Mouse (Mus musculus): ENCODE measurements around the gene Tmem106a. TPM values are rescaled to one million over a fixed set of nuclear protein-coding genes. Genes with fewer than 3 reads are reported as not detected.
A peak's percentile ranks its signal among the peaks of the same experiment; 100 is the strongest.

Gene Tmem106a
- 4.0 and 4.5 TPM in 2 replicates for polyA plus RNA-seq (2016; fragmentation: Nextera tagmentation; extraction: Ambion mirVana)

DNA sequence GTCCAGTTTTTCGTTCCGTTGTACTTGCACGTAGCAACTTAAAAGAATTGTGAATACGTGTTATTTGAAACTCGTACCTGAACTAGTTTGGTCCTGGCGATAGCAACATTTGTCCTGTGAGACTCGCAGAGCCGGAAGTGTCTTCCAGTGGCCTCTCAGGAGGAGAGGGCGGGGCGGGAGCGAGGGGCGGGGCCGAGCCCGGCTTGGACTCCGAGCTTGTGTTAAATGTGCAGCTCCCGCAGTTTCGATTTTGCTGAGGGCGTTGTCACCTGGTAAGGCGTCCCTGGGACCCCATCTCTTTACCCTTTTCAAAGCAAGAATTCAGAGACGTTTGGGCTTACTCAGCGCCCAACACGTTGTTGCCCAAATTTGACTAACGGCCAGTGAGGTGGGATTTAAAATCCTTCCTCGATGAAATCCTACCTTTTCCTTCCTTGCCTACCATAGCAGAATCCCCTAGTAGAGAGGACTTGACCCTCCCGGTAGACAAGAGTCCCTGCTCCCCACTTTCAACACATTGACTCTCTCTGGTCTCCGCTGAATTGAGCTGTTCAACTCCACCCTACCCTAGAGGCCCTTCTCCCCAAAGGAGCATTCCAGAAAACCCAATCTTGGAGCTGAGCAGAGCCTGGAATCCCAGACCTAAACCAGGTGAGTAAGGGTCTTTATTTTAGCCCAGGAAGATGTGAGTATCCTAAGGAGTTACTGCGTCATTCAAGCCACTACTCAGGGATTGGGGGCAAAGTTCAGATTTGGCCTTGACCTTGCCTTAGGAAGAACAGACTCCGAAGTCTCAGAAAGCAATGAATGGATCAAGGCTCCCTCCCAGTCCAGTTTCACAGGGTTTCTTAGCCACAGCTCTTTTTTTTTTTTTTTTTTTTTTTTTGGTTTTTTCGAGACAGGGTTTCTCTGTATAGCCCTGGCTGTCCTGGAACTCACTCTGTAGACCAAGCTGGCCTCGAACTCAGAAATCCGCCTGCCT is at the start of gene Tmem106a:
Gene Tmem106a (plus strand): TSS at position 189 of the 982 bp plus-strand sequence.
- H3K9me3 ChIP-seq (replicated peaks), result no peaks in the 10 kb centered on the region
- ATAC-seq (ENCODE audit: insufficient number of reproducible peaks, low FRiP score), result peak; percentile 75; the same call in 1 of the 2 replicates
- H3K27me3 ChIP-seq (replicated peaks), result no peaks in the 10 kb centered on the region
- H3K4me2 ChIP-seq, result peak within 1 kb of the TSS; percentile 67
- peak within 1 kb of the TSS; percentile 51 for H3K4me3 ChIP-seq
- H3K27ac ChIP-seq (ENCODE audit: poor library complexity, severe bottlenecking), result no peak within 1 kb of the TSS
- WGBS, result 19% methylated on average over 30 of the region's 31 CpGs
- H3K36me3 ChIP-seq, result peaks cover 48% of the 10 kb centered on the region
- peak within 1 kb of the TSS; percentile 66 for H3K9ac ChIP-seq
- H3K4me1 ChIP-seq (replicated peaks), result peaks cover 4% of the 10 kb centered on the region

DNA sequence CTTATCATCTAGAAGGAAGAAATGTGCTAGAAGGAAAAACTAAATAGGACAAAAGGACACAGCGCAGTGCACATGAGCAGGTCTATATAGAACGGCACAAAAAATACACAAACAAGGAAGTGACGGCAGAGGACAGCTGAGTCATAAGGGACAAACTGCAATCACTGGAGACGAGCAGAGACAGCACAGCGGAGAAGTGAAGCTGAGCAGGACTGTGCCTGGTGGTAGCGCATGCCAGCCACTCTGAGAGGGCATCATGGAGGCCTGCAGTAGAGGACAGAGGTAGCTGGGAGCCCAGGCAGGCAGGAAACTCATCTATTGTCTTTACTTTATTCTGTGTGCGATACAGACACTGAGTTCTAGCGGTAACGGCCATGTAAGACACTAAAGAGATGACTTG is 38.5 kb upstream of the Tmem106a start:
- Histone ChIP-seq H3K4me1 (replicated peaks) (peaks cover 7% of the 10 kb centered on the region), H3K27ac (ENCODE audit: poor library complexity, severe bottlenecking) (no peak overlapping the region), H3K9me3 (replicated peaks) (no peaks in the 10 kb centered on the region), H3K9ac (no peak overlapping the region), H3K4me2 (no peak overlapping the region), H3K4me3 (no peak overlapping the region), H3K36me3 (peaks cover 31% of the 10 kb centered on the region), H3K27me3 (replicated peaks) (no peaks in the 10 kb centered on the region)
- WGBS, result 81% methylated on average over 9 of the region's 9 CpGs
- no peak for ATAC-seq (ENCODE audit: insufficient number of reproducible peaks, low FRiP score)

- Histone ChIP-seq H3K4me3 (no peak overlapping the region), H3K27ac (ENCODE audit: poor library complexity, severe bottlenecking) (no peak overlapping the region), H3K9ac (no peak overlapping the region), H3K27me3 (replicated peaks) (no peaks in the 10 kb centered on the region), H3K4me2 (no peak overlapping the region), H3K4me1 (replicated peaks) (peaks cover 7% of the 10 kb centered on the region), H3K9me3 (replicated peaks) (no peaks in the 10 kb centered on the region), H3K36me3 (peaks cover 31% of the 10 kb centered on the region)
- 78% methylated on average over 1 of the region's 1 CpGs for WGBS
- ATAC-seq (ENCODE audit: insufficient number of reproducible peaks, low FRiP score), result no peak
Measured at GRCm38 (mm10) chr11:101544132-101544531, 37.9 kb upstream of the Tmem106a start.

GRCm38 (mm10) chr11:101548526-101548925 is 33.5 kb upstream of the Tmem106a start:
- Histone ChIP-seq H3K4me1 (replicated peaks) (peaks cover 10% of the 10 kb centered on the region), H3K9me3 (replicated peaks) (no peaks in the 10 kb centered on the region), H3K36me3 (peaks cover 27% of the 10 kb centered on the region), H3K4me2 (no peak overlapping the region), H3K27me3 (replicated peaks) (no peaks in the 10 kb centered on the region), H3K9ac (no peak overlapping the region), H3K4me3 (no peak overlapping the region), H3K27ac (ENCODE audit: poor library complexity, severe bottlenecking) (no peak overlapping the region)
- no peak for ATAC-seq (ENCODE audit: insufficient number of reproducible peaks, low FRiP score)

DNA sequence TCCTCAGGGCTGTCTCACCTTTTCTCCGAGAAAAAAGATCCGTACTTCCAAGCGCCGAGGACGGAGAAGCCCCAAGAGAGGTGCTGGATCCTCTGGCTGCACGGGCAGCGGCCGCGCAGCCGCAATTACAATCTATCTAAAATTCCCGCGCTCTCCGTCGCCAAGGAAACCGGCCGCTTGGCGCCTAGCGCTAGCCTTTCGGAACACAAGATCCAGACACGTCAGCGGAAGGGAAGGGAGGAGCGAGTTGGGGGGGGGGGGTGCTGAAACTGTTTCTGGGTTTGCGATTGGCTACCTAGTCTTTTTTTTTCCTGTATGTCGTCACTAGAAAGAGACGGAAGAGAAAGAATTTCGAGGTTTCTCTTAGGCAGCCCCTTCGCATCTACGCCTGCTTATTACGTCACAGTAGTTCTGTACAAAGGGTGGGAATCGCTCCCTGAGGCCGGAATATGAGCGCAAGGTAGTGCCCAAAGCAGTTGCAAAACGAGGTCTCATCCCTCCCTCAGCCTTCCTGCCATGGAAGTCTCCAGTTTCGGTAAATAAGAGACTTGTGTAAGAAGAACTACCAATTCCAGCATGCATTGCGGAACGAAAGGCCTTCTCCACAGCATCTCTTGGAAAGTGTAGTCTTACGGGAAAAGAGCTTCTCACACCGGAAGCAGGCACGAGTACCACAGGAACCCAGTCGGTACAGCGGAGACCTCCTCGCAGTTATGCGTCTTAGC is 30.1 kb upstream of the Tmem106a start, which contains the start of the genes Brca1 and Nbr1:
Gene Brca1 (minus strand): TSS at position 205 of the 725 bp plus-strand sequence.
Gene Nbr1 (plus strand): TSS at position 399 of the 725 bp plus-strand sequence.
- Histone ChIP-seq H3K4me2 (peak within 1 kb of the TSS; percentile 89), H3K27ac (ENCODE audit: poor library complexity, severe bottlenecking) (peak within 1 kb of the TSS; percentile 94), H3K9ac (peak within 1 kb of the TSS; percentile 91), H3K4me1 (replicated peaks) (peaks cover 18% of the 10 kb centered on the region), H3K36me3 (peaks cover 30% of the 10 kb centered on the region), H3K4me3 (peak within 1 kb of the TSS; percentile 94), H3K9me3 (replicated peaks) (no peaks in the 10 kb centered on the region), H3K27me3 (replicated peaks) (no peaks in the 10 kb centered on the region)
- WGBS, result under 1% methylated on average over 43 of the region's 43 CpGs
- ATAC-seq (ENCODE audit: insufficient number of reproducible peaks, low FRiP score), result peak; percentile 84

- ATAC-seq (ENCODE audit: insufficient number of reproducible peaks, low FRiP score), result peak; percentile 97
- H3K9ac ChIP-seq, result peak overlapping the region; percentile 91
- under 1% methylated on average over 37 of the region's 37 CpGs for WGBS
- peak overlapping the region; percentile 94 for H3K27ac ChIP-seq (ENCODE audit: poor library complexity, severe bottlenecking)
- no peaks in the 10 kb centered on the region for H3K9me3 ChIP-seq (replicated peaks)
- peak overlapping the region; percentile 94 for H3K4me3 ChIP-seq
- peaks cover 32% of the 10 kb centered on the region for H3K36me3 ChIP-seq
- H3K4me2 ChIP-seq, result peak overlapping the region; percentile 71
- peaks cover 18% of the 10 kb centered on the region for H3K4me1 ChIP-seq (replicated peaks)
- no peaks in the 10 kb centered on the region for H3K27me3 ChIP-seq (replicated peaks)
Measured at GRCm38 (mm10) chr11:101552476-101553300, 29.4 kb upstream of the Tmem106a start.

GRCm38 (mm10) chr11:101553354-101553930 is 28.6 kb upstream of the Tmem106a start:
- Histone ChIP-seq H3K4me1 (replicated peaks) (peaks cover 18% of the 10 kb centered on the region), H3K27ac (ENCODE audit: poor library complexity, severe bottlenecking) (peak overlapping the region; percentile 94), H3K9ac (peak overlapping the region; percentile 91), H3K27me3 (replicated peaks) (no peaks in the 10 kb centered on the region), H3K4me3 (peak overlapping the region; percentile 94), H3K4me2 (peak overlapping the region; percentile 71), H3K9me3 (replicated peaks) (no peaks in the 10 kb centered on the region), H3K36me3 (peaks cover 29% of the 10 kb centered on the region)
- no peak for ATAC-seq (ENCODE audit: insufficient number of reproducible peaks, low FRiP score)
- 16% methylated on average over 8 of the region's 8 CpGs for WGBS

GRCm38 (mm10) chr11:101556541-101556940 is 25.5 kb upstream of the Tmem106a start:
- Histone ChIP-seq H3K4me2 (no peak overlapping the region), H3K27ac (ENCODE audit: poor library complexity, severe bottlenecking) (no peak overlapping the region)

DNA sequence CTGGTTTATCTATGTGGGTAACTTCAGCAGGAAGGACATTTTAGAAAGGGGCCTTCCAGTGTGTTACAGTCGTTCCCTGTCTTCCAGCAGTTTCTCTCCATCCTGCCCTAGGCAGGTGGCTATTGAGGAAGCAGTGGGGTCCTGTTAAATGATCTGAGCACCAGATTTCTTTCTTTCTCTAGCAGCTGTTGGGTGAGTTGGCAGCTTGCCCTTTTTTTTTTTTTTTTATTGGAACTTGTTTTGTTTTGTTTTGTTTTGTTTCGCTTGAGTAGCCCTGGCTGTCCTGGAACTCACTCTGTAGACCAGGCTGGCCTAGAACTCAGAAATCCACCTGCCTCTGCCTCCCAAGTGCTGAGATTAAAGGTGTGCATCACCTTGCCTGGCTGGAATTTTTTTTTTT is 25.1 kb upstream of the Tmem106a start:
- Histone ChIP-seq H3K27ac (ENCODE audit: poor library complexity, severe bottlenecking) (no peak overlapping the region), H3K4me1 (replicated peaks) (peaks cover 14% of the 10 kb centered on the region), H3K9me3 (replicated peaks) (no peaks in the 10 kb centered on the region), H3K27me3 (replicated peaks) (no peaks in the 10 kb centered on the region), H3K9ac (no peak overlapping the region), H3K4me2 (no peak overlapping the region), H3K4me3 (no peak overlapping the region), H3K36me3 (peaks cover 50% of the 10 kb centered on the region)
- 85% methylated on average over 2 of the region's 2 CpGs for WGBS
- ATAC-seq (ENCODE audit: insufficient number of reproducible peaks, low FRiP score), result no peak

More at GRCm38 (mm10) chr11:101556541-101556940, 25.5 kb upstream of the Tmem106a start:
- no peaks in the 10 kb centered on the region for H3K27me3 ChIP-seq (replicated peaks)
- H3K9ac ChIP-seq, result no peak overlapping the region
- 92% methylated on average over 7 of the region's 7 CpGs for WGBS
- peaks cover 14% of the 10 kb centered on the region for H3K4me1 ChIP-seq (replicated peaks)
- no peaks in the 10 kb centered on the region for H3K9me3 ChIP-seq (replicated peaks)
- no peak for ATAC-seq (ENCODE audit: insufficient number of reproducible peaks, low FRiP score)
- H3K4me3 ChIP-seq, result no peak overlapping the region
- H3K36me3 ChIP-seq, result peaks cover 50% of the 10 kb centered on the region

DNA sequence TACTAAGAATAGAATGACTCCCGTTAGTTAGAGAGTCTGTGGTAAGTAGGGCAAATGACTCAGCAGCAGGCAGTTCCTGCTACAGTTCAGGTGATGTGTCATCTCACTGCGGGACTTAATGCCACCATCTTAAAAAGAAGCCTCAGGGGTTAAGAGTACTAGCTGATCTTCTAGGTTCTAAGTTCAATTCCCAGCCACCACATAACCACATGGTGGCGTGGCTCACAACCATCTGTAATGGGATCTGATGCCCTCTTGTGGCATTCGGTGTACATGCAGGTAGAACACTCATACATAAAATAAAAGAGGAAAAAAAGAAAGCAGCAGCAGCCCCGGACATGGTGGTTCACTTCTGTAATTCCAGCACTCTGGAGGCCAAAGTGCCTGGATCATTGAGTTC is 19.7 kb upstream of the Tmem106a start:
- Histone ChIP-seq H3K27me3 (replicated peaks) (no peaks in the 10 kb centered on the region), H3K36me3 (peaks cover 76% of the 10 kb centered on the region), H3K9me3 (replicated peaks) (no peaks in the 10 kb centered on the region), H3K4me3 (no peak overlapping the region), H3K4me2 (no peak overlapping the region), H3K27ac (ENCODE audit: poor library complexity, severe bottlenecking) (no peak overlapping the region), H3K4me1 (replicated peaks) (peaks cover 5% of the 10 kb centered on the region), H3K9ac (no peak overlapping the region)
- no peak for ATAC-seq (ENCODE audit: insufficient number of reproducible peaks, low FRiP score)
- 44% methylated on average over 5 of the region's 5 CpGs for WGBS
